Mouse (Mus musculus) forebrain, embryonic 11.5 days (tissue): ENCODE measurements around the gene Brsk1. TPM values are rescaled to one million over a fixed set of nuclear protein-coding genes. Genes with fewer than 3 reads are reported as not detected.

Experiments
- ATAC-seq: fragments of 200-750 bp; cut with Nextera tagmentation; replicated peaks from 2 replicates; pipeline ENCODE4 v1.8.0; 2017; ENCODE audit warnings: moderate TSS enrichment; ENCODE audit not compliant: low FRiP score
- DNase-seq: peaks from one replicate; pipeline ENCODE4 v3.0.0-alpha.2; 2017; ENCODE audit warnings: low spot score
- H3K27ac ChIP-seq: fragments of 300-500 bp; sonication (generic); 2 replicates; pipeline ENCODE4 v1.5.1; 2014; ENCODE audit warnings: low read depth, low read length
- H3K27me3 ChIP-seq: fragments of 300-500 bp; sonication (generic); 2 replicates; pipeline ENCODE4 v1.6.1; 2014; ENCODE audit warnings: mild to moderate bottlenecking, low read length, mixed read lengths; ENCODE audit not compliant: control insufficient read depth, insufficient read depth
- H3K36me3 ChIP-seq: fragments of 300-500 bp; sonication (generic); 2 replicates; pipeline ENCODE4 v1.6.1; 2014; ENCODE audit warnings: mild to moderate bottlenecking, low read length, moderate library complexity, mixed read lengths; ENCODE audit not compliant: control insufficient read depth, insufficient read depth
- H3K4me1 ChIP-seq: fragments of 300-500 bp; sonication (generic); replicated peaks from 2 replicates; pipeline ENCODE4 v1.6.1; 2014; ENCODE audit warnings: low read length, mixed read lengths; ENCODE audit not compliant: control insufficient read depth, insufficient read depth
- H3K4me2 ChIP-seq: fragments of 300-500 bp; sonication (generic); 2 replicates; pipeline ENCODE4 v1.6.1; 2014; ENCODE audit warnings: low read depth, mild to moderate bottlenecking, low read length, moderate library complexity, mixed read lengths; ENCODE audit not compliant: severe bottlenecking
- H3K4me3 ChIP-seq: fragments of 300-500 bp; sonication (generic); 2 replicates; pipeline ENCODE4 v1.5.1; 2014; ENCODE audit warnings: low read depth, low read length
- H3K9ac ChIP-seq: fragments of 300-500 bp; sonication (generic); 2 replicates; pipeline ENCODE4 v1.6.1; 2014; ENCODE audit warnings: low read length
- H3K9me3 ChIP-seq: fragments of 300-500 bp; sonication (generic); 2 replicates; pipeline ENCODE4 v1.6.1; 2016; ENCODE audit warnings: low read length, mixed read lengths; ENCODE audit not compliant: control insufficient read depth
- WGBS: fragments of 180-500 bp; shearing (Covaris S2); extraction: QIAGEN DNeasy Blood & Tissue Kit; methylation state at CpG from one replicate; pipeline ENCODE4 v1.1.7; 2014; 5-methylcytosine and 5-hydroxymethylcytosine counted together
- polyA plus RNA-seq: library from polyadenylated mRNA; unstranded; fragments of >200 nt; fragmentation: Nextera tagmentation; extraction: Ambion mirVana; gene quantifications from 2 replicates; pipeline ENCODE4 v1.2.1, GENCODE M21; 2014

The Brsk1 gene
- polyA plus RNA-seq, 1 experiment from 2014 or later = 3.1 TPM

- WGBS = 84% methylated on average over 5 of the region's 5 CpGs
Observed at GRCm38 (mm10) chr7:4731090-4731489, 40.7 kb downstream of the Brsk1 start.

GRCm38 (mm10) chr7:4732968-4733392 lies 42.6 kb downstream of the Brsk1 start:
- H3K27ac ChIP-seq = no peak overlapping the region
- H3K9me3 ChIP-seq = no peaks in the 10 kb centered on the region

More at GRCm38 (mm10) chr7:4731090-4731489, 40.7 kb downstream of the Brsk1 start:
- no peak overlapping the region for H3K4me3 ChIP-seq
- H3K4me2 ChIP-seq = no peak overlapping the region
- H3K36me3 ChIP-seq = no peaks in the 10 kb centered on the region
- ATAC-seq = no peak
- DNase-seq = no peak
- H3K4me1 ChIP-seq = no peaks in the 10 kb centered on the region
- H3K27me3 ChIP-seq = no peaks in the 10 kb centered on the region
- no peaks in the 10 kb centered on the region for H3K9me3 ChIP-seq
- H3K9ac ChIP-seq = no peak overlapping the region
- no peak overlapping the region for H3K27ac ChIP-seq

GRCm38 (mm10) chr7:4739041-4739543 lies 48.7 kb downstream of the Brsk1 start:
- Histone ChIP-seq H3K36me3 (no peaks in the 10 kb centered on the region), H3K4me1 (peaks cover 11% of the 10 kb centered on the region), H3K4me3 (peak overlapping the region; percentile 27), H3K4me2 (peak overlapping the region; percentile 56), H3K27me3 (no peaks in the 10 kb centered on the region), H3K27ac (peak overlapping the region; percentile 85), H3K9me3 (no peaks in the 10 kb centered on the region), H3K9ac (peak overlapping the region; percentile 12; the same call in 1 of the 2 replicates)
- no peak for DNase-seq
- no peak for ATAC-seq
- 43% methylated on average over 10 of the region's 10 CpGs for WGBS

More at GRCm38 (mm10) chr7:4732968-4733392, 42.6 kb downstream of the Brsk1 start:
- no peaks in the 10 kb centered on the region for H3K27me3 ChIP-seq
- no peaks in the 10 kb centered on the region for H3K4me1 ChIP-seq
- no peak overlapping the region for H3K4me3 ChIP-seq
- no peaks in the 10 kb centered on the region for H3K36me3 ChIP-seq
- ATAC-seq (no peak), DNase-seq (no peak)
- H3K9ac ChIP-seq = no peak overlapping the region
- H3K4me2 ChIP-seq = no peak overlapping the region
- WGBS = 70% methylated on average over 6 of the region's 6 CpGs

GRCm38 (mm10) chr7:4739544-4740275 lies 49.3 kb downstream of the Brsk1 start, which contains the start of gene Kmt5c:
Gene Kmt5c, plus strand, starts transcription at chr7:4740115.
- peak; percentile 97 for ATAC-seq
- Histone ChIP-seq H3K36me3 (no peaks in the 10 kb centered on the region), H3K27ac (peak within 1 kb of the TSS; percentile 86), H3K9ac (peak within 1 kb of the TSS; percentile 89), H3K27me3 (no peaks in the 10 kb centered on the region), H3K4me2 (peak within 1 kb of the TSS; percentile 92), H3K4me1 (peaks cover 11% of the 10 kb centered on the region), H3K4me3 (peak within 1 kb of the TSS; percentile 76), H3K9me3 (no peaks in the 10 kb centered on the region)
- under 1% methylated on average over 44 of the region's 44 CpGs for WGBS
- peak; percentile 95 for DNase-seq

GRCm38 (mm10) chr7:4740309-4740727 lies 49.9 kb downstream of the Brsk1 start:
- WGBS = under 1% methylated on average over 14 of the region's 14 CpGs
- ATAC-seq = no peak; the same call in none of the 2 replicates
- peak overlapping the region; percentile 92 for H3K4me2 ChIP-seq
- H3K4me1 ChIP-seq = peaks cover 11% of the 10 kb centered on the region
- H3K36me3 ChIP-seq = no peaks in the 10 kb centered on the region
- H3K9me3 ChIP-seq = no peaks in the 10 kb centered on the region
- peak overlapping the region; percentile 89 for H3K9ac ChIP-seq
- peak overlapping the region; percentile 86 for H3K27ac ChIP-seq
- no peaks in the 10 kb centered on the region for H3K27me3 ChIP-seq
- no peak for DNase-seq
- peak overlapping the region; percentile 76 for H3K4me3 ChIP-seq

- Histone ChIP-seq H3K4me1 (peaks cover 11% of the 10 kb centered on the region), H3K9me3 (no peaks in the 10 kb centered on the region), H3K36me3 (no peaks in the 10 kb centered on the region), H3K9ac (peak overlapping the region; percentile 89), H3K27ac (peak overlapping the region; percentile 86), H3K27me3 (no peaks in the 10 kb centered on the region), H3K4me2 (peak overlapping the region; percentile 92), H3K4me3 (peak overlapping the region; percentile 76)
- peak; percentile 73 for DNase-seq
- 1% methylated on average over 4 of the region's 4 CpGs for WGBS
- no peak for ATAC-seq
Observed at GRCm38 (mm10) chr7:4741151-4741550, 50.7 kb downstream of the Brsk1 start.

- ATAC-seq (no peak), DNase-seq (no peak)
- 77% methylated on average over 21 of the region's 21 CpGs for WGBS
- Histone ChIP-seq H3K4me1 (peaks cover 11% of the 10 kb centered on the region), H3K27ac (no peak overlapping the region; the same call in 1 of the 2 replicates), H3K27me3 (no peaks in the 10 kb centered on the region), H3K4me2 (peak overlapping the region; percentile 92; the same call in 1 of the 2 replicates), H3K36me3 (no peaks in the 10 kb centered on the region), H3K9me3 (no peaks in the 10 kb centered on the region), H3K4me3 (no peak overlapping the region; the same call in 1 of the 2 replicates), H3K9ac (peak overlapping the region; percentile 89)
Observed at GRCm38 (mm10) chr7:4741672-4742481, 51.5 kb downstream of the Brsk1 start.

GRCm38 (mm10) chr7:4742482-4742819 lies 52.0 kb downstream of the Brsk1 start:
- H3K4me2 ChIP-seq = no peak overlapping the region
- 87% methylated on average over 6 of the region's 6 CpGs for WGBS
- ATAC-seq (no peak), DNase-seq (no peak)
- no peak overlapping the region for H3K9ac ChIP-seq
- no peaks in the 10 kb centered on the region for H3K27me3 ChIP-seq
- H3K36me3 ChIP-seq = no peaks in the 10 kb centered on the region
- no peaks in the 10 kb centered on the region for H3K9me3 ChIP-seq
- H3K4me1 ChIP-seq = peaks cover 11% of the 10 kb centered on the region
- no peak overlapping the region for H3K4me3 ChIP-seq
- H3K27ac ChIP-seq = no peak overlapping the region
